Mouse (Mus musculus) brain, embryonic 14.5 days (tissue): ENCODE data around the gene Lysmd4. TPM values are rescaled to one million over a fixed set of nuclear protein-coding genes. Genes with fewer than 3 reads are reported as not detected.

Source experiments
- DNase-seq: peaks from one replicate; pipeline ENCODE4 v3.0.0-alpha.2; 2011; ENCODE audit warnings: low read depth
- CTCF ChIP-seq: fragments of 200-500 bp; IDR thresholded peaks from 2 replicates; pipeline ENCODE4 v1.5.1; 2012; ENCODE audit warnings: inconsistent platforms, mild to moderate bottlenecking, moderate library complexity, borderline replicate concordance; ENCODE audit not compliant: insufficient read depth, insufficient read length; ENCODE audit errors: extremely low read depth
- POLR2A ChIP-seq: fragments of 200-500 bp; IDR thresholded peaks from 2 replicates; pipeline ENCODE4 v1.6.1; 2012; ENCODE audit warnings: mild to moderate bottlenecking, inconsistent platforms, borderline replicate concordance; ENCODE audit not compliant: poor library complexity, insufficient read depth, insufficient read length, severe bottlenecking; ENCODE audit errors: extremely low read depth
- polyA plus RNA-seq: library from polyadenylated mRNA; depleted of rRNA; stranded (reverse); fragments of >200 nt; gene quantifications from 2 replicates; pipeline ENCODE4 v1.2.3, GENCODE M21; 2012; rRNA removed

The Lysmd4 gene
- polyA plus RNA-seq, 1 experiment: 38.1 TPM

DNA sequence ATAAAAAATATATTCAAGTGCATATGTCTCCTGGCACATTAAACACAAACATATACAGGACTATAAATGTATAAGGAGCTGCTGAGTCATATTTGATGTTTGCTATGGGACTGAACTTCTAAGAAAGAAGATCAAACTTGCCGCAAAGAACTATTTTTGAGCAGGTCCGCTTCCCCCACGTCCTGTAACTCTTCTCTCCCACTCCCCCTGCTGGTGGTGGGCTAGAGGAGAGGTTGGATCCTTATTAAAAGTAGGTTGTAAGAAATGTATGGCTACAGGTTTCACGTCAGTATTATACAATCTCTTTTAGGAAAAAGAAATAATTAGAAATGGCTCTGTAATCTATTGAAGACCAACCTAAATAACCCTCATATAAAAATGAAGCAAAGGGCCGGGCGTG is 131.3 kb downstream of the Lysmd4 start:
- no peak for DNase-seq
- TF ChIP-seq CTCF: peak; percentile 8; the same call in 1 of the 2 replicates
- TF ChIP-seq POLR2A: no peak

GRCm38 (mm10) chr7:67355870-67356269 is 133.5 kb downstream of the Lysmd4 start:
- no peak for DNase-seq
- TF ChIP-seq POLR2A (no peak), CTCF (no peak)

Other genes starting within 250 kb of the Lysmd4 start
- 34.7 and 41.6 TPM in 2 replicates for gene Mef2a, start 150.3 kb downstream of the Lysmd4 start, polyA plus RNA-seq